Mouse (Mus musculus) thymus, adult 2 months (tissue): ENCODE data around the gene Vmn2r8. TPM values are rescaled to one million over a fixed set of nuclear protein-coding genes. Genes with fewer than 3 reads are reported as not detected.

Experiments
- DNase-seq: peaks from one replicate; pipeline ENCODE4 v3.0.0; 2021
- H3K27ac ChIP-seq: fragments of 200-500 bp; 2 replicates; pipeline ENCODE4 v1.5.1; 2012; ENCODE audit warnings: low read length, control low read depth; ENCODE audit not compliant: control insufficient read depth, insufficient read depth
- H3K27me3 ChIP-seq: fragments of 200-500 bp; 2 replicates; pipeline ENCODE4 v1.6.1; 2012; ENCODE audit warnings: mild to moderate bottlenecking, low read length, moderate library complexity, mixed read lengths; ENCODE audit not compliant: control insufficient read depth, insufficient read depth
- H3K36me3 ChIP-seq: fragments of 200-500 bp; 2 replicates; pipeline ENCODE4 v1.6.1; 2012; ENCODE audit warnings: mild to moderate bottlenecking, low read length, moderate library complexity; ENCODE audit not compliant: control insufficient read depth, insufficient read depth
- H3K4me1 ChIP-seq: fragments of 200-500 bp; replicated peaks from 2 replicates; pipeline ENCODE4 v1.6.1; 2012; ENCODE audit warnings: low read length; ENCODE audit not compliant: control insufficient read depth, insufficient read depth
- H3K4me3 ChIP-seq: fragments of 200-500 bp; 2 replicates; pipeline ENCODE4 v1.5.1; 2012; ENCODE audit warnings: mild to moderate bottlenecking, low read length, control low read depth, moderate library complexity; ENCODE audit not compliant: control insufficient read depth, insufficient read depth
- CTCF ChIP-seq: fragments of 200-500 bp; IDR thresholded peaks from 2 replicates; pipeline ENCODE4 v1.5.1; 2012; ENCODE audit warnings: mild to moderate bottlenecking, control low read depth, low read length, moderate library complexity, borderline replicate concordance; ENCODE audit not compliant: control insufficient read depth, poor library complexity, insufficient read depth; ENCODE audit errors: extremely low read depth
- POLR2A ChIP-seq: fragments of 200-500 bp; IDR thresholded peaks from 2 replicates; pipeline ENCODE4 v1.6.1; 2012; ENCODE audit warnings: mild to moderate bottlenecking, low read length, control low read depth, moderate library complexity; ENCODE audit not compliant: control insufficient read depth, poor library complexity, insufficient read depth; ENCODE audit errors: extremely low read depth
- WGBS: fragments of 180-500 bp; shearing (Covaris S2); methylation state at CpG from one replicate; pipeline ENCODE4 v1.1.7; 2018; 5-methylcytosine and 5-hydroxymethylcytosine counted together
- polyA plus RNA-seq: library from polyadenylated mRNA; depleted of rRNA; stranded (reverse); fragments of >200 nt; gene quantifications from 2 replicates; pipeline ENCODE4 v1.2.3, GENCODE M21; 2012; rRNA removed

Gene Vmn2r8
- polyA plus RNA-seq, 1 experiment, result not detected

DNA sequence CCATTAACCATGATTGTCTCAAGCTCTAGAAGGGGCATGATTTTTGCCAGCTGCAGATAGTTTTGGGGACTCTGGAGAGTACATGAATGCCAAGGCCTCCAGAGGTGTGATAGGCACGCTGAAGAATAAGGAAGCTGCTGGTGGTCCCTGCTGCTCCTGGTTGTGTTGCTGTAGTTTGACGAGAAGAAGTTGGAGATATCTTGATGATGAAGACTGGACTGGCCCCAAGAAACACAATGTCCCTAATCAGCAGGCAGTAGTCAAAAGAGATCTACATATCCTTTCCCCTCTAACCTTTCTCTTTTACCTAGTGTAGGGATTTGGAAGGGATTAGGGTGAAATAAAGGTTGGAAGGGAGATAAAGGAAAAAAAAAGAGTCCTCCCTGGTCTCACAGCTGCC, 66.1 kb downstream of the Vmn2r8 start:
- 78% methylated on average over 2 of the region's 2 CpGs for WGBS
- Histone ChIP-seq H3K4me1 (no peaks in the 10 kb centered on the region), H3K27me3 (no peaks in the 10 kb centered on the region), H3K27ac (no peak overlapping the region), H3K4me3 (no peak overlapping the region), H3K36me3 (no peaks in the 10 kb centered on the region)
- no peak for DNase-seq
- TF ChIP-seq CTCF (no peak), POLR2A (no peak)

DNA sequence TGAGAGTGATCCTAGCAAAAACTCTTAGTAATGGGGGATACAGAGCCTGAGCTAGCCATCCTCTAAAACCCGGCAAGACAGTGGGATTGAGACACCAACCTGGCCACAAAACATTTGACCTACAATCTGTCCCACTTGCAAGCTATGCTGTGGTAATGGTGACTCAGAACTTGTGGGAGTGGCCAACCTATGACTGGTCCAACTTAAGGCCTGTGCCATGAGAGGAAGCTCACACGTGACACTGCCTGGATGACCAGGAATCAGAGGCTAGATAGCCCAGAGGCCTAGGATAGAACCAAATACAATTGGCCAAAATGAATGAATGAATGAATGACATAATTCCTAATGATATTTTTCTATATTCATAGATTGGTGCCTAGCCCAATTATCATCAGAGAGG, 66.8 kb downstream of the Vmn2r8 start:
- H3K27me3 ChIP-seq, result no peaks in the 10 kb centered on the region
- no peaks in the 10 kb centered on the region for H3K4me1 ChIP-seq
- no peaks in the 10 kb centered on the region for H3K36me3 ChIP-seq
- no peak for TF ChIP-seq CTCF
- no peak for TF ChIP-seq POLR2A
- H3K27ac ChIP-seq, result no peak overlapping the region
- DNase-seq, result no peak
- 84% methylated on average over 2 of the region's 2 CpGs for WGBS
- H3K4me3 ChIP-seq, result no peak overlapping the region

Other genes with a start within 250 kb of the Vmn2r8 start
- 158 and 164 TPM in 2 replicates for gene Gak, start 179.1 kb downstream of the Vmn2r8 start, polyA plus RNA-seq
- gene Tmem175, start 179.1 kb downstream of the Vmn2r8 start, polyA plus RNA-seq, result 73.3 and 77.3 TPM in 2 replicates
- gene Idua, start 148.5 kb downstream of the Vmn2r8 start, polyA plus RNA-seq, result 34.6 and 35.4 TPM in 2 replicates
- gene Dgkq, start 139.2 kb downstream of the Vmn2r8 start, polyA plus RNA-seq, result 39.5 and 45.0 TPM in 2 replicates
- gene Slc26a1, start 133.3 kb downstream of the Vmn2r8 start, polyA plus RNA-seq, result 0.44 and 0.87 TPM in 2 replicates
- 22.2 and 26.0 TPM in 2 replicates for gene Fgfrl1, start 116.5 kb downstream of the Vmn2r8 start, polyA plus RNA-seq
- 0.08 TPM in 1 of 2 replicates, not detected in the other for gene Rnf212, start 33.9 kb downstream of the Vmn2r8 start, polyA plus RNA-seq
- not detected in 2 replicates for gene Tmed11, start 13.5 kb downstream of the Vmn2r8 start, polyA plus RNA-seq
- not detected in 2 replicates for gene Vmn2r9, start 43.8 kb upstream of the Vmn2r8 start, polyA plus RNA-seq
- gene Vmn2r10, start 197.7 kb upstream of the Vmn2r8 start, polyA plus RNA-seq, result not detected in 2 replicates